Mouse (Mus musculus): Measurements from ENCODE around the gene Ccnf.

GRCm38 (mm10) chr17:24213186-24213585 lies 38.1 kb downstream of the Ccnf start:
- TF ChIP-seq ZMIZ1 (IDR thresholded peaks at IDR 0.05; ENCODE audit: low read depth, low read length): no peak; the same call in 1 of the 2 replicates
- no peak for TF ChIP-seq HCFC1 (IDR thresholded peaks at IDR 0.05; ENCODE audit: low read depth, low read length)
- TF ChIP-seq CTCF (IDR thresholded peaks at IDR 0.05 in 2 of 3, conservative IDR thresholded peaks at IDR 0.05 in 1 of 3; ENCODE audit: control insufficient read depth in 1 of 3, insufficient read depth in 1 of 3, low read depth in 2 of 3, low read length in 3 of 3, poor library complexity in 1 of 3, severe bottlenecking in 1 of 3): no peak
- TF ChIP-seq CHD1 (IDR thresholded peaks at IDR 0.05; ENCODE audit: low read depth, low read length): no peak
- TF ChIP-seq ELF1 (IDR thresholded peaks at IDR 0.05; ENCODE audit: low read depth, low read length): no peak
- TF ChIP-seq RCOR1 (IDR thresholded peaks at IDR 0.05; ENCODE audit: low read depth, low read length): no peak
- no peak for TF ChIP-seq NRF1 (IDR thresholded peaks at IDR 0.05; ENCODE audit: insufficient read depth, low read depth, low read length, poor library complexity, severe bottlenecking)
- TF ChIP-seq POLR2A (IDR thresholded peaks at IDR 0.05; ENCODE audit: control insufficient read depth in 1 of 2, insufficient read depth in 1 of 2, low read depth in 1 of 2, low read length in 2 of 2, poor library complexity in 1 of 2): no peak
- no peak for TF ChIP-seq MAZ (IDR thresholded peaks at IDR 0.05; ENCODE audit: low read depth, low read length)
